Mouse (Mus musculus) kidney, adult 2 months (tissue): ENCODE results near the gene Syne1. TPM values are rescaled to one million over a fixed set of nuclear protein-coding genes. Genes with fewer than 3 reads are reported as not detected.

ENCODE experiments used
- DNase-seq: peaks from one replicate; pipeline ENCODE4 v3.0.0; 2021
- H3K27ac ChIP-seq: fragments of 200-500 bp; 2 replicates; pipeline ENCODE4 v1.5.1; 2012; ENCODE audit warnings: low read depth, low read length, control low read depth, inconsistent platforms; ENCODE audit not compliant: insufficient read depth
- H3K27me3 ChIP-seq: fragments of 200-500 bp; replicated peaks from 2 replicates; pipeline ENCODE4 v1.6.1; 2012; ENCODE audit warnings: mild to moderate bottlenecking, moderate library complexity, low read length, inconsistent platforms; ENCODE audit not compliant: control insufficient read depth, insufficient read depth
- H3K36me3 ChIP-seq: fragments of 200-500 bp; 2 replicates; pipeline ENCODE4 v1.6.1; 2012; ENCODE audit warnings: mild to moderate bottlenecking, moderate library complexity, low read length, inconsistent platforms; ENCODE audit not compliant: control insufficient read depth, insufficient read depth
- H3K4me1 ChIP-seq: fragments of 200-500 bp; 2 replicates; pipeline ENCODE4 v1.6.1; 2011; ENCODE audit warnings: low read length; ENCODE audit not compliant: control insufficient read depth, insufficient read depth
- H3K4me3 ChIP-seq: fragments of 200-500 bp; 2 replicates; pipeline ENCODE4 v1.5.1; 2011; ENCODE audit warnings: mild to moderate bottlenecking, low read depth, low read length, control low read depth; ENCODE audit not compliant: insufficient read depth
- CTCF ChIP-seq: fragments of 200-500 bp; conservative IDR thresholded peaks from 2 replicates; pipeline ENCODE4 v1.5.1; 2011; ENCODE audit warnings: low read depth, mild to moderate bottlenecking, control low read depth, low read length, moderate library complexity, mixed read lengths; ENCODE audit not compliant: insufficient read depth, insufficient read length
- POLR2A ChIP-seq: fragments of 200-500 bp; IDR thresholded peaks from one replicate; pipeline ENCODE4 v1.6.1; 2011; ENCODE audit warnings: low read depth, low read length, control low read depth
- WGBS: fragments of 180-500 bp; shearing (Covaris S2); methylation state at CpG from one replicate; pipeline ENCODE4 v1.1.7; 2018; 5-methylcytosine and 5-hydroxymethylcytosine counted together
- polyA plus RNA-seq: library from polyadenylated mRNA; depleted of rRNA; stranded (reverse); fragments of >200 nt; gene quantifications from 2 replicates; pipeline ENCODE4 v1.2.3, GENCODE M21; 2012

Gene Syne1
- polyA plus RNA-seq, 1 experiment = 10.2 TPM

GRCm38 (mm10) chr10:5207905-5208641, 343.2 kb downstream of the Syne1 start:
- TF ChIP-seq CTCF (no peak), POLR2A (no peak)
- no peaks in the 10 kb centered on the region for H3K36me3 ChIP-seq
- 37% methylated on average over 7 of the region's 7 CpGs for WGBS
- H3K4me1 ChIP-seq = no peaks in the 10 kb centered on the region
- H3K27me3 ChIP-seq = no peaks in the 10 kb centered on the region
- peak; percentile 64 for DNase-seq
- 0 out of 2 replicates have a peak overlapping the region, but pooled peaks have one; percentile 29 for H3K27ac ChIP-seq
- H3K4me3 ChIP-seq = no peak overlapping the region

GRCm38 (mm10) chr10:5205977-5206376, 345.3 kb downstream of the Syne1 start:
- H3K27ac ChIP-seq = no peak overlapping the region
- no peak overlapping the region for H3K4me3 ChIP-seq
- DNase-seq = no peak
- H3K27me3 ChIP-seq = no peaks in the 10 kb centered on the region
- WGBS = over 99% methylated on average over 3 of the region's 3 CpGs
- no peaks in the 10 kb centered on the region for H3K36me3 ChIP-seq
- TF ChIP-seq CTCF = no peak
- TF ChIP-seq POLR2A = no peak
- no peaks in the 10 kb centered on the region for H3K4me1 ChIP-seq

GRCm38 (mm10) chr10:5205570-5205969, 345.7 kb downstream of the Syne1 start:
- no peaks in the 10 kb centered on the region for H3K4me1 ChIP-seq
- DNase-seq = no peak
- H3K36me3 ChIP-seq = no peaks in the 10 kb centered on the region
- no peaks in the 10 kb centered on the region for H3K27me3 ChIP-seq
- no peak overlapping the region for H3K27ac ChIP-seq
- no peak overlapping the region for H3K4me3 ChIP-seq
- TF ChIP-seq CTCF (no peak), POLR2A (no peak)
- 93% methylated on average over 5 of the region's 5 CpGs for WGBS

GRCm38 (mm10) chr10:5203837-5204236, 347.4 kb downstream of the Syne1 start:
- H3K36me3 ChIP-seq = no peaks in the 10 kb centered on the region
- WGBS = 77% methylated on average over 10 of the region's 10 CpGs
- H3K4me3 ChIP-seq = no peak overlapping the region
- no peak for TF ChIP-seq POLR2A
- no peak for TF ChIP-seq CTCF
- H3K27me3 ChIP-seq = no peaks in the 10 kb centered on the region; the same call in 1 of the 2 replicates
- H3K4me1 ChIP-seq = no peaks in the 10 kb centered on the region
- DNase-seq = no peak
- no peak overlapping the region for H3K27ac ChIP-seq

GRCm38 (mm10) chr10:5197356-5197755, 353.9 kb downstream of the Syne1 start:
- TF ChIP-seq CTCF (no peak), POLR2A (no peak)
- Histone ChIP-seq H3K27me3 (no peaks in the 10 kb centered on the region; the same call in 1 of the 2 replicates), H3K27ac (no peak overlapping the region), H3K4me1 (peaks cover 5% of the 10 kb centered on the region; the same call in 1 of the 2 replicates), H3K36me3 (no peaks in the 10 kb centered on the region), H3K4me3 (no peak overlapping the region)
- no peak for DNase-seq
- WGBS = 63% methylated on average over 2 of the region's 2 CpGs

- Histone ChIP-seq H3K4me3 (no peak overlapping the region), H3K4me1 (peaks cover 5% of the 10 kb centered on the region; the same call in 1 of the 2 replicates), H3K27me3 (no peaks in the 10 kb centered on the region; the same call in 1 of the 2 replicates), H3K36me3 (no peaks in the 10 kb centered on the region), H3K27ac (no peak overlapping the region)
- TF ChIP-seq CTCF (no peak), POLR2A (no peak)
- no peak for DNase-seq
- WGBS = 96% methylated on average over 5 of the region's 5 CpGs
Observed at GRCm38 (mm10) chr10:5196267-5196666, 355.0 kb downstream of the Syne1 start.

- TF ChIP-seq CTCF = no peak
- TF ChIP-seq POLR2A = no peak
- H3K4me3 ChIP-seq = no peak overlapping the region
- no peak for DNase-seq
Observed at GRCm38 (mm10) chr10:5195288-5195687, 356.0 kb downstream of the Syne1 start.

More at GRCm38 (mm10) chr10:5195288-5195687, 356.0 kb downstream of the Syne1 start:
- Histone ChIP-seq H3K27ac (no peak overlapping the region), H3K36me3 (no peaks in the 10 kb centered on the region), H3K27me3 (no peaks in the 10 kb centered on the region; the same call in 1 of the 2 replicates), H3K4me1 (peaks cover 5% of the 10 kb centered on the region; the same call in 1 of the 2 replicates)
- 58% methylated on average over 5 of the region's 5 CpGs for WGBS
